14 mouse cellular contexts compared by ENCODE assay signal in the genomic region with DNA sequence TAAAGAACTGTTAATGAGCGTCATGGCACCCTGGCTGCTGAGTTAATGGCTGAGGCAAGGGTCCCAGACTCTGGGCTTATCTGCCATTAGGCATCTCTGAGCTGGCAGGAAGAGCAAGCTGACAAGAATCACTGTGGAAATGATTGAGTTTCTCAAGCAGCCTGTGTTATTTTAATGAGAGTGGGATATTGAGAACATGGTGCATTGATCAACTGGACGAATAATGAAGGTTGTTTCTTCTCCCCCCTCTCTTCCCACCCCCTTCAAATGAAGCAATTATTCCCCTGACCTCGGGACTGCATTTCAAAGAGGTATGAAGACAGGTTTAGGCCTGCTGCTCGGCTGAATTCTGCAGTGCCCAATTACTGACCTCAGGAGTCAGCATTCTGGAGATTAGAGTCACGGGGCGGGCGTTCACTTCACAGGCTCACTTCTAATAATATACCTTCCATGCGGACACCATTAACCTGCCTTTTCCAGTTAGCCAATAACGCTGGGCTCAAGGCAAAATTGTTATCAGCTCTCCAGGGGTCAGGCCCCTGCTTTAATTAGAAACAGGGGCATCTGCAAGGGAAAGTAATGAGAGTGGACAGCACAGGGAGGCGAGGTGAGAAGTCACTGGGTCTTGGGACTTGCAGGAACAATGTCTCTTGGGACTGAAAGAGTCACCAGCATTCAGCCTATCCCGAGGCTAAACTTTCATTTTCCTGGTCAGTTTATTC.
DNase-seq lines count a peak whose midpoint lies in the region; ATAC-seq lines count a peak whose summit lies in the region.
"Had no signal": no experiment of that assay in that cellular context is flagged by ENCODE, and none has a peak within 500 bp of the region (broad histone marks: within the 10 kb centered on the region; RNA-seq: fewer than 3 reads in every experiment).

No protein-coding gene starts in this region.

- ATAC-seq in heart, embryonic 12.5 days (ENCODE audit: insufficient number of reproducible peaks, low FRiP score) = no peak
- ATAC-seq in heart, embryonic 14.5 days (ENCODE audit: insufficient number of reproducible peaks, insufficient read depth, low FRiP score, low read depth) = peak; percentile 39; the same call in 1 of the 2 replicates
- ATAC-seq in midbrain, embryonic 12.5 days (ENCODE audit: low FRiP score, low read depth) = peak; percentile 77

- H3K4me3 ChIP-seq in heart, embryonic 12.5 days = no peak overlapping the region
- H3K4me3 ChIP-seq in heart, embryonic 14.5 days (ENCODE audit: control insufficient read depth in 1 of 2, insufficient read depth in 1 of 2, low read depth in 1 of 2, low read length in 2 of 2) = no peak overlapping the region
- H3K4me3 ChIP-seq in midbrain, embryonic 12.5 days = no peak overlapping the region
- H3K4me3 ChIP-seq: limb, embryonic 15.5 days had no signal

- no peaks in the 10 kb centered on the region for H3K27me3 ChIP-seq in heart, embryonic 12.5 days (replicated peaks)
- H3K27me3 ChIP-seq in heart, embryonic 14.5 days (ENCODE audit: control insufficient read depth, insufficient read depth, low read length) = no peaks in the 10 kb centered on the region
- no peaks in the 10 kb centered on the region for H3K27me3 ChIP-seq in midbrain, embryonic 12.5 days
- H3K27me3 ChIP-seq: limb, embryonic 15.5 days had no signal

- no peak for DNase-seq in heart, postnatal 14 days
- DNase-seq in embryo, embryonic 11 days = peak; percentile 68
- no peak for DNase-seq in left cerebral cortex, adult 11 months (ENCODE audit: low spot score)
- no peak for DNase-seq in adrenal gland, postnatal 10 days
- no peak for DNase-seq in cerebellum, adult 9-10 months
- DNase-seq: cerebellum, adult 2 months; gastrocnemius, postnatal 36 days; kidney, adult 8-10 months; lung, postnatal 10 days; thymus, adult 2 months had no signal

- H3K4me1 ChIP-seq in heart, embryonic 12.5 days (replicated peaks) = peaks cover 21% of the 10 kb centered on the region
- peaks cover 11 to 12% of the 10 kb centered on the region in 2 experiments for H3K4me1 ChIP-seq in heart, embryonic 14.5 days (ENCODE audit: control insufficient read depth in 2 of 2, insufficient read depth in 2 of 2, low read length in 2 of 2)
- H3K4me1 ChIP-seq in midbrain, embryonic 12.5 days = peaks cover 17% of the 10 kb centered on the region; the same call in 1 of the 2 replicates

- intact Hi-C loops in heart, postnatal 14 days (cut with DNase I) = no loop called here

- H3K9ac ChIP-seq in heart, embryonic 12.5 days = no peak overlapping the region
- no peak overlapping the region for H3K9ac ChIP-seq in heart, embryonic 14.5 days (ENCODE audit: low read length)
- H3K9ac ChIP-seq in midbrain, embryonic 12.5 days (replicated peaks) = no peak overlapping the region
- H3K9ac ChIP-seq: limb, embryonic 15.5 days had no signal

- peak overlapping the region; percentile 29 for H3K4me2 ChIP-seq in heart, embryonic 12.5 days
- peak overlapping the region; percentile 32 for H3K4me2 ChIP-seq in heart, embryonic 14.5 days (ENCODE audit: low read length)
- no peak overlapping the region for H3K4me2 ChIP-seq in midbrain, embryonic 12.5 days (replicated peaks)
- H3K4me2 ChIP-seq: limb, embryonic 15.5 days had no signal

- WGBS in heart, embryonic 12.5 days = 24% methylated on average over 11 of the region's 11 CpGs
- 24% methylated on average over 11 of the region's 11 CpGs for WGBS in heart, embryonic 14.5 days
- WGBS in midbrain, embryonic 12.5 days = 55% methylated on average over 11 of the region's 11 CpGs

- H3K36me3 ChIP-seq in heart, embryonic 12.5 days = no peaks in the 10 kb centered on the region
- no peaks in the 10 kb centered on the region for H3K36me3 ChIP-seq in heart, embryonic 14.5 days (ENCODE audit: control insufficient read depth, insufficient read depth, low read length)
- no peaks in the 10 kb centered on the region for H3K36me3 ChIP-seq in midbrain, embryonic 12.5 days
- H3K36me3 ChIP-seq: limb, embryonic 15.5 days had no signal

- H3K27ac ChIP-seq in heart, embryonic 12.5 days (ENCODE audit: poor library complexity, severe bottlenecking) = no peak overlapping the region
- H3K27ac ChIP-seq in heart, embryonic 14.5 days (replicated peaks in 1 of 2; ENCODE audit: control insufficient read depth in 1 of 2, insufficient read depth in 1 of 2, low read depth in 2 of 2, low read length in 2 of 2) = peak overlapping the region; percentile 38 to 49; a peak in 3 of 4 replicates
- no peak overlapping the region for H3K27ac ChIP-seq in midbrain, embryonic 12.5 days (replicated peaks)
- H3K27ac ChIP-seq: limb, embryonic 15.5 days had no signal

- H3K9me3 ChIP-seq in heart, embryonic 12.5 days (replicated peaks) = no peaks in the 10 kb centered on the region
- H3K9me3 ChIP-seq in heart, embryonic 14.5 days (ENCODE audit: control insufficient read depth, low read length) = 0 out of 2 replicates have a peak, but pooled peaks cover under 1% of the 10 kb centered on the region
- no peaks in the 10 kb centered on the region for H3K9me3 ChIP-seq in midbrain, embryonic 12.5 days
- H3K9me3 ChIP-seq: limb, embryonic 15.5 days had no signal

Comparison
In these comparisons a context has a peak if more than half of its experiments do, and no peak if none do; other contexts are left out.
1. H3K27ac ChIP-seq: peak in heart, embryonic 14.5 days (2 of 2); none in heart, embryonic 12.5 days (single experiment) and midbrain, embryonic 12.5 days (single experiment).